Mouse (Mus musculus) cortical plate, adult 2 months (tissue): Measurements from ENCODE around the gene Cxxc4. TPM values are rescaled to one million over a fixed set of nuclear protein-coding genes. Genes with fewer than 3 reads are reported as not detected.

Experiments
- H3K27ac ChIP-seq: fragments of 200-500 bp; 2 replicates; pipeline ENCODE4 v1.5.1; 2012; ENCODE audit warnings: low read length, control low read depth, inconsistent platforms; ENCODE audit not compliant: insufficient read depth
- H3K4me1 ChIP-seq: fragments of 200-500 bp; 2 replicates; pipeline ENCODE4 v1.6.1; 2011; ENCODE audit warnings: low read length; ENCODE audit not compliant: control insufficient read depth, insufficient read depth
- H3K4me3 ChIP-seq: fragments of 200-500 bp; 2 replicates; pipeline ENCODE4 v1.5.1; 2011; ENCODE audit warnings: mild to moderate bottlenecking, low read length, control low read depth; ENCODE audit not compliant: insufficient read depth
- CTCF ChIP-seq: fragments of 200-500 bp; IDR thresholded peaks from 2 replicates; pipeline ENCODE4 v1.5.1; 2011; ENCODE audit warnings: mild to moderate bottlenecking, control low read depth, low read length; ENCODE audit not compliant: insufficient read depth; ENCODE audit errors: extremely low read depth
- POLR2A ChIP-seq: fragments of 200-500 bp; IDR thresholded peaks from 2 replicates; pipeline ENCODE4 v1.6.1; 2011; ENCODE audit warnings: mild to moderate bottlenecking, low read length, control low read depth; ENCODE audit not compliant: insufficient read depth; ENCODE audit errors: extremely low read depth
- polyA plus RNA-seq: library from polyadenylated mRNA; depleted of rRNA; stranded (reverse); fragments of >200 nt; gene quantifications from 2 replicates; pipeline ENCODE4 v1.2.3, GENCODE M21; 2012

Gene Cxxc4
- polyA plus RNA-seq, 1 experiment, result 12.6 TPM

- no peak for TF ChIP-seq CTCF
- TF ChIP-seq POLR2A, result no peak
- Histone ChIP-seq H3K27ac (no peak overlapping the region), H3K4me1 (peaks cover 2% of the 10 kb centered on the region), H3K4me3 (no peak overlapping the region)
Observed at GRCm38 (mm10) chr3:134243168-134243849, 7.0 kb downstream of the Cxxc4 start.

- H3K4me3 ChIP-seq, result no peak overlapping the region
- TF ChIP-seq CTCF (no peak), POLR2A (no peak)
- no peak overlapping the region for H3K27ac ChIP-seq
- H3K4me1 ChIP-seq, result no peaks in the 10 kb centered on the region; the same call in 1 of the 2 replicates
Observed at GRCm38 (mm10) chr3:134243850-134244247, 7.6 kb downstream of the Cxxc4 start.

GRCm38 (mm10) chr3:134254221-134254620, 17.9 kb downstream of the Cxxc4 start:
- Histone ChIP-seq H3K4me3 (no peak overlapping the region), H3K27ac (no peak overlapping the region), H3K4me1 (peaks cover 1% of the 10 kb centered on the region; the same call in 1 of the 2 replicates)
- TF ChIP-seq CTCF (no peak), POLR2A (no peak)

- H3K4me3 ChIP-seq, result no peak overlapping the region
- H3K4me1 ChIP-seq, result peaks cover 1% of the 10 kb centered on the region; the same call in 1 of the 2 replicates
- TF ChIP-seq POLR2A (no peak), CTCF (no peak)
- no peak overlapping the region for H3K27ac ChIP-seq
Observed at GRCm38 (mm10) chr3:134258715-134259114, 22.4 kb downstream of the Cxxc4 start.

- H3K4me3 ChIP-seq, result no peak overlapping the region
- H3K4me1 ChIP-seq, result peaks cover 1% of the 10 kb centered on the region; the same call in 1 of the 2 replicates
- no peak for TF ChIP-seq CTCF
- no peak for TF ChIP-seq POLR2A
- no peak overlapping the region for H3K27ac ChIP-seq
Observed at GRCm38 (mm10) chr3:134259300-134259699, 23.0 kb downstream of the Cxxc4 start.

- TF ChIP-seq CTCF (no peak), POLR2A (no peak)
- peaks cover 2% of the 10 kb centered on the region; the same call in 1 of the 2 replicates for H3K4me1 ChIP-seq
- H3K4me3 ChIP-seq, result no peak overlapping the region
- H3K27ac ChIP-seq, result no peak overlapping the region
Observed at GRCm38 (mm10) chr3:134279655-134280054, 43.4 kb downstream of the Cxxc4 start.

- no peak overlapping the region for H3K27ac ChIP-seq
- H3K4me3 ChIP-seq, result peak overlapping the region; percentile 12
- peaks cover 2% of the 10 kb centered on the region; the same call in 1 of the 2 replicates for H3K4me1 ChIP-seq
- no peak for TF ChIP-seq POLR2A
- TF ChIP-seq CTCF, result no peak
Observed at GRCm38 (mm10) chr3:134281527-134282370, 45.5 kb downstream of the Cxxc4 start.

- no peak overlapping the region for H3K27ac ChIP-seq
- H3K4me3 ChIP-seq, result no peak overlapping the region
- no peaks in the 10 kb centered on the region for H3K4me1 ChIP-seq
- TF ChIP-seq CTCF (no peak), POLR2A (no peak)
Observed at GRCm38 (mm10) chr3:134295217-134295616, 58.9 kb downstream of the Cxxc4 start.

GRCm38 (mm10) chr3:134302681-134303491, 66.6 kb downstream of the Cxxc4 start:
- Histone ChIP-seq H3K4me3 (peak overlapping the region; percentile 43), H3K4me1 (peaks cover 2% of the 10 kb centered on the region; the same call in 1 of the 2 replicates), H3K27ac (no peak overlapping the region)
- no peak for TF ChIP-seq CTCF
- no peak for TF ChIP-seq POLR2A

- no peak for TF ChIP-seq POLR2A
- TF ChIP-seq CTCF, result no peak
- Histone ChIP-seq H3K4me3 (peak overlapping the region; percentile 43; the same call in 1 of the 2 replicates), H3K27ac (no peak overlapping the region), H3K4me1 (peaks cover 2% of the 10 kb centered on the region; the same call in 1 of the 2 replicates)
Observed at GRCm38 (mm10) chr3:134303492-134303808, 67.2 kb downstream of the Cxxc4 start.
